Mouse (Mus musculus) liver, adult 2 months (tissue): Measurements from ENCODE around the gene Srebf2. TPM values are rescaled to one million over a fixed set of nuclear protein-coding genes. Genes with fewer than 3 reads are reported as not detected.
A peak's percentile ranks its signal among the peaks of the same experiment; 100 is the strongest.

Experiments
- DNase-seq: peaks from one replicate; pipeline ENCODE4 v3.0.0-alpha.2; 2011; ENCODE audit warnings: low read depth, low spot score; ENCODE audit errors: extremely low read depth
- H3K27ac ChIP-seq: fragments of 200-500 bp; replicated peaks from 2 replicates; pipeline ENCODE4 v1.5.1; 2012; ENCODE audit warnings: low read depth, mild to moderate bottlenecking, control low read depth, inconsistent platforms, low read length; ENCODE audit not compliant: insufficient read depth
- H3K27me3 ChIP-seq: fragments of 200-500 bp; 2 replicates; pipeline ENCODE4 v1.6.1; 2012; ENCODE audit warnings: mild to moderate bottlenecking, moderate library complexity, low read length, inconsistent platforms; ENCODE audit not compliant: control insufficient read depth, insufficient read depth
- H3K36me3 ChIP-seq: fragments of 200-500 bp; 2 replicates; pipeline ENCODE4 v1.6.1; 2012; ENCODE audit warnings: low read length, inconsistent platforms; ENCODE audit not compliant: control insufficient read depth, insufficient read depth
- H3K4me1 ChIP-seq: fragments of 200-500 bp; 2 replicates; pipeline ENCODE4 v1.6.1; 2011; ENCODE audit warnings: low read length; ENCODE audit not compliant: control insufficient read depth, insufficient read depth
- H3K4me3 ChIP-seq: fragments of 200-500 bp; 2 replicates; pipeline ENCODE4 v1.5.1; 2011; ENCODE audit warnings: low read depth, mild to moderate bottlenecking, control low read depth, low read length, moderate library complexity; ENCODE audit not compliant: insufficient read depth
- H3K79me2 ChIP-seq: fragments of 200-500 bp; 2 replicates; pipeline ENCODE4 v1.6.1; 2012; ENCODE audit warnings: inconsistent platforms, mild to moderate bottlenecking, low read length, moderate library complexity; ENCODE audit not compliant: control insufficient read depth, insufficient read depth
- H3K9ac ChIP-seq: fragments of 200-500 bp; 2 replicates; pipeline ENCODE4 v1.6.1; 2012; ENCODE audit warnings: low read depth, mild to moderate bottlenecking, control low read depth, inconsistent platforms, low read length
- CTCF ChIP-seq: fragments of 200-500 bp; IDR thresholded peaks from 2 replicates; pipeline ENCODE4 v1.5.1; 2011; ENCODE audit warnings: low read depth, low read length, control low read depth
- POLR2A ChIP-seq: fragments of 200-500 bp; IDR thresholded peaks from 2 replicates; pipeline ENCODE4 v1.6.1; 2011; ENCODE audit warnings: low read length, control low read depth; ENCODE audit not compliant: insufficient read depth; ENCODE audit errors: extremely low read depth
- WGBS: fragments of 180-500 bp; shearing (Covaris S2); methylation state at CpG from one replicate; pipeline ENCODE4 v1.1.7; 2018; 5-methylcytosine and 5-hydroxymethylcytosine counted together
- polyA plus RNA-seq: library from polyadenylated mRNA; depleted of rRNA; stranded (reverse); fragments of >200 nt; gene quantifications from 2 replicates; pipeline ENCODE4 v1.2.3, GENCODE M21; 2012
- total RNA-seq: library from RNA; depleted of rRNA; stranded (reverse); fragments of >200 nt; gene quantifications from 2 replicates; pipeline ENCODE4 v1.2.3, GENCODE M21; 2014

Srebf2 gene
- total and polyA plus RNA-seq, 2 experiments: 16.5 to 66.3 TPM

DNA sequence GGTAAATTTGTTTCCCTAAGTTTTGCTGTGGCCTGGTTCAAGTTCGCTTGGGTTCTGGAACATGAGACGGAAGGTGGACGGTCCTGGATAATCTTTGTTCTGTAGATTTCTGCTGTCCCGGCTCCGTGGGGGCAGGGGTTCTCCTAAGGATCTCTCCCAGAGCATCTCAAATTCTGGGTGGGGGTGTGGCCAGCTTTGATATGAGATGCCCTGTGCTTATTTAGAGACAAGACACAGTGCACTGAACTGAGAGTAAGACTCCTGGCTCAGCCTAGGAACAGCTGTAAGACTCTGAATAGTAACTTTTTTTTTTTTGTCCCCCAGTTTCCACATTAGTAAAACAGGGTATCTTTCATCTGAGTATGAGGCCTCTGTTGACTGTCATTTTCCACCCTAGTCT lies 18.6 kb upstream of the Srebf2 start:
- Histone ChIP-seq H3K4me1 (peaks cover 2% of the 10 kb centered on the region; the same call in 1 of the 2 replicates), H3K27me3 (no peaks in the 10 kb centered on the region), H3K79me2 (no peaks in the 10 kb centered on the region), H3K27ac (no peak overlapping the region; the same call in 1 of the 2 replicates), H3K36me3 (no peaks in the 10 kb centered on the region), H3K4me3 (peak overlapping the region; percentile 92), H3K9ac (peak overlapping the region; percentile 92)
- DNase-seq: no peak
- no peak for TF ChIP-seq CTCF
- TF ChIP-seq POLR2A: no peak
- under 1% methylated on average over 5 of the region's 5 CpGs for WGBS

- no peak for TF ChIP-seq CTCF
- no peak for TF ChIP-seq POLR2A
- 89% methylated on average over 7 of the region's 7 CpGs for WGBS
- no peaks in the 10 kb centered on the region for H3K27me3 ChIP-seq
- DNase-seq: no peak
- no peak overlapping the region for H3K27ac ChIP-seq
- peaks cover 2% of the 10 kb centered on the region; the same call in 1 of the 2 replicates for H3K4me1 ChIP-seq
- no peaks in the 10 kb centered on the region for H3K79me2 ChIP-seq
- H3K9ac ChIP-seq: no peak overlapping the region
- no peaks in the 10 kb centered on the region for H3K36me3 ChIP-seq
- no peak overlapping the region for H3K4me3 ChIP-seq
These were observed 16.4 kb upstream of the Srebf2 start for GRCm38 (mm10) chr15:82130599-82130998.

GRCm38 (mm10) chr15:82135372-82135771 lies 11.6 kb upstream of the Srebf2 start:
- no peak overlapping the region for H3K27ac ChIP-seq
- no peak for DNase-seq
- H3K4me1 ChIP-seq: no peaks in the 10 kb centered on the region
- H3K79me2 ChIP-seq: no peaks in the 10 kb centered on the region
- TF ChIP-seq CTCF: no peak
- no peak for TF ChIP-seq POLR2A
- no peak overlapping the region for H3K9ac ChIP-seq
- WGBS: 93% methylated on average over 4 of the region's 4 CpGs
- no peaks in the 10 kb centered on the region; the same call in 1 of the 2 replicates for H3K36me3 ChIP-seq
- H3K27me3 ChIP-seq: no peaks in the 10 kb centered on the region
- no peak overlapping the region for H3K4me3 ChIP-seq

DNA sequence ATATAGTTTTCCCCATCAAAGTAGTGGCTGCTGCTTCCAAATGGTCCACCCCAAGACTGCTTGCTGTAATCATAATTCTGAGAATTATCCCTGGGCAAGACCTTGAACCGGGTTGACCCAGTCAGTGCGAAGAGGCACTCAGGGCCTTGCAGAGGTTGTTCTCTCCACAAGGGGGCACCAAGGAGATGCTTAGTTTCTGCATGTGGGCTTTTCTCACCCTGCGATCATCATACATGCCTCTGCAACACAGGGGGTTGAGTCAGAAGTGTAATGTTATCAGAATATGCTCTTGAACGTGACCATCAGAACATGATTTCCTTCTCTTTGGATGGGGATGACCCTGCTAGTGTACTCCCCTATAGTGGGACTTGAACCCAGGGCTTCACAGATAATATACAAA lies 8.4 kb upstream of the Srebf2 start:
- Histone ChIP-seq H3K4me1 (no peaks in the 10 kb centered on the region), H3K27ac (no peak overlapping the region), H3K9ac (no peak overlapping the region), H3K79me2 (no peaks in the 10 kb centered on the region), H3K4me3 (no peak overlapping the region), H3K27me3 (no peaks in the 10 kb centered on the region), H3K36me3 (no peaks in the 10 kb centered on the region; the same call in 1 of the 2 replicates)
- peak; percentile 33 for DNase-seq
- TF ChIP-seq CTCF (peak; percentile 82), POLR2A (no peak)
- 36% methylated on average over 4 of the region's 4 CpGs for WGBS

DNA sequence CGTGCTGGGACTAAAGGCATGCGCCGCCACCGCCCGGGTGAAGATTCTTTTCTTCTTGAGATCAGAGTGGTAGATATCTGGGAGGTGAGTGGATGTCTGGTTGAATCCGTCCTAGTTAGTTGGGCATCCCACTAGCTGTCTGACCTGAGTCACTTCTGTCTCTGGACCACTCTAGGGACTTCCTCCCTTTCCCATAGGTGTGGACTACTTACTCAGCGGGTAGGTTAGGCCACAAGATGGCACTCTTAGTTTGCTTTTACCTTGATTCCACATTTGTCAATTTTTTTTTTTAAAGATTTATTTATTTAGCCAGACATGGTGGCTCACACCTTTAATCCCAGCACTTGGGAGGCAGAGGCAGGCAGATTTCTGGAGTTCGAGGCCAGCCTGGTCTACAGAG lies 7.8 kb upstream of the Srebf2 start:
- Histone ChIP-seq H3K4me3 (no peak overlapping the region), H3K36me3 (no peaks in the 10 kb centered on the region; the same call in 1 of the 2 replicates), H3K27me3 (no peaks in the 10 kb centered on the region), H3K79me2 (no peaks in the 10 kb centered on the region), H3K27ac (no peak overlapping the region), H3K4me1 (peaks cover 4% of the 10 kb centered on the region), H3K9ac (no peak overlapping the region)
- DNase-seq: peak; percentile 44
- 88% methylated on average over 8 of the region's 8 CpGs for WGBS
- no peak for TF ChIP-seq POLR2A
- TF ChIP-seq CTCF: no peak

GRCm38 (mm10) chr15:82140355-82140754 lies 6.6 kb upstream of the Srebf2 start:
- Histone ChIP-seq H3K4me1 (peaks cover 8% of the 10 kb centered on the region), H3K27me3 (no peaks in the 10 kb centered on the region), H3K79me2 (no peaks in the 10 kb centered on the region), H3K27ac (no peak overlapping the region), H3K36me3 (no peaks in the 10 kb centered on the region; the same call in 1 of the 2 replicates), H3K4me3 (no peak overlapping the region), H3K9ac (no peak overlapping the region)
- 99% methylated on average over 3 of the region's 3 CpGs for whole genome bisulfite sequencing
- no peak for DNase-seq
- TF ChIP-seq CTCF: no peak
- no peak for TF ChIP-seq POLR2A
